Comparison of ENCODE assay signal across 13 mouse cellular contexts in the genomic region with DNA sequence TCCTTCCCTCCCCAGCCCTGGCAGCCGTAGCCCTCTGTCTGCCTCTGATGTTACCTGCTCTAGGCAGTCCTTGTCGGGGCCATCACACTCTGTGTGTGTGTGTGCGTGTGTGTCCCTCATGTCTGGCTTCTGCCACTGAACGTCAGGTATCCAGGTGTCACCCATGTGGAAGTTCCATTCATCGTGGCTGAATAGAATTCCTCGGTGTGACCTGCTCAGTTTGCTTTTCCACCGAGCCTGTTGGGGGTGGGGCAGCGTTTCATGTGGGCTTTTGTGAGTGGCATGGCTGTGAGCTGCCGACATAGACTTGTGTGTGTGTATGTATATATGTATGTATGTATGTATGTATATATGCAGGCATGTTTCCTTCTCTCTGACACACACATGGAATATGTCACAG. TPM values are rescaled to one million over a fixed set of nuclear protein-coding genes. Genes with fewer than 3 reads are reported as not detected.
DNase-seq lines count a peak whose midpoint lies in the region; ATAC-seq lines count a peak whose summit lies in the region.
"Had no signal": no experiment of that assay in that cellular context is flagged by ENCODE, and none has a peak within 500 bp of the region (broad histone marks: within the 10 kb centered on the region; RNA-seq: fewer than 3 reads in every experiment).

No protein-coding gene starts in this region.

- H3K4me2 ChIP-seq in hindbrain, embryonic 14.5 days (replicated peaks) = no peak overlapping the region
- H3K4me2 ChIP-seq in hindbrain, embryonic 11.5 days (replicated peaks; ENCODE audit: low read depth, low read length) = no peak overlapping the region
- no peak overlapping the region for H3K4me2 ChIP-seq in midbrain, embryonic 15.5 days
- H3K4me2 ChIP-seq in midbrain, embryonic 16.5 days (ENCODE audit: low read length) = no peak overlapping the region
- peak overlapping the region; percentile 39; the same call in 1 of the 2 replicates for H3K4me2 ChIP-seq in limb, embryonic 13.5 days (replicated peaks)
- H3K4me2 ChIP-seq: heart, embryonic 13.5 days; intestine, embryonic 15.5 days; liver, embryonic 13.5 days had no signal

- WGBS in hindbrain, embryonic 14.5 days = 63% methylated on average over 9 of the region's 9 CpGs
- 84% methylated on average over 9 of the region's 9 CpGs for WGBS in hindbrain, embryonic 11.5 days
- WGBS in midbrain, embryonic 15.5 days = 59% methylated on average over 9 of the region's 9 CpGs
- WGBS in midbrain, embryonic 16.5 days = 57% methylated on average over 9 of the region's 9 CpGs
- WGBS in limb, embryonic 13.5 days = 51% methylated on average over 9 of the region's 9 CpGs

- no peaks in the 10 kb centered on the region for H3K36me3 ChIP-seq in hindbrain, embryonic 14.5 days (replicated peaks; ENCODE audit: control insufficient read depth, insufficient read depth)
- H3K36me3 ChIP-seq in hindbrain, embryonic 11.5 days (ENCODE audit: control insufficient read depth, insufficient read depth, low read length) = no peaks in the 10 kb centered on the region
- H3K36me3 ChIP-seq in midbrain, embryonic 15.5 days (replicated peaks) = no peaks in the 10 kb centered on the region
- no peaks in the 10 kb centered on the region for H3K36me3 ChIP-seq in midbrain, embryonic 16.5 days (ENCODE audit: control insufficient read depth, insufficient read depth, low read length)
- H3K36me3 ChIP-seq in limb, embryonic 13.5 days = no peaks in the 10 kb centered on the region
- H3K36me3 ChIP-seq: heart, embryonic 13.5 days; intestine, embryonic 15.5 days; liver, embryonic 13.5 days had no signal

- H3K27me3 ChIP-seq in hindbrain, embryonic 14.5 days (ENCODE audit: control insufficient read depth, insufficient read depth, low read length) = no peaks in the 10 kb centered on the region
- H3K27me3 ChIP-seq in hindbrain, embryonic 11.5 days (ENCODE audit: control insufficient read depth, insufficient read depth, low read length) = peaks cover 3% of the 10 kb centered on the region; the same call in 1 of the 2 replicates
- no peaks in the 10 kb centered on the region for H3K27me3 ChIP-seq in midbrain, embryonic 15.5 days (replicated peaks)
- H3K27me3 ChIP-seq in midbrain, embryonic 16.5 days (ENCODE audit: control insufficient read depth, insufficient read depth, low read depth, low read length) = no peaks in the 10 kb centered on the region
- no peaks in the 10 kb centered on the region for H3K27me3 ChIP-seq in limb, embryonic 13.5 days
- H3K27me3 ChIP-seq: intestine, embryonic 15.5 days had no signal

- H3K9me3 ChIP-seq in hindbrain, embryonic 14.5 days (ENCODE audit: control insufficient read depth, low read length) = no peaks in the 10 kb centered on the region
- H3K9me3 ChIP-seq in hindbrain, embryonic 11.5 days (ENCODE audit: control insufficient read depth, low read length) = no peaks in the 10 kb centered on the region
- H3K9me3 ChIP-seq in midbrain, embryonic 15.5 days = no peaks in the 10 kb centered on the region
- H3K9me3 ChIP-seq in midbrain, embryonic 16.5 days (replicated peaks; ENCODE audit: control insufficient read depth, low read length, poor library complexity, severe bottlenecking) = no peaks in the 10 kb centered on the region
- no peaks in the 10 kb centered on the region for H3K9me3 ChIP-seq in limb, embryonic 13.5 days
- H3K9me3 ChIP-seq: heart, embryonic 13.5 days; intestine, embryonic 15.5 days; liver, embryonic 13.5 days had no signal

- H3K27ac ChIP-seq in hindbrain, embryonic 14.5 days = no peak overlapping the region
- H3K27ac ChIP-seq in hindbrain, embryonic 11.5 days (ENCODE audit: low read depth, low read length) = no peak overlapping the region
- H3K27ac ChIP-seq in midbrain, embryonic 15.5 days = peak overlapping the region; percentile 27; the same call in 1 of the 2 replicates
- H3K27ac ChIP-seq in midbrain, embryonic 16.5 days (ENCODE audit: low read length) = no peak overlapping the region
- H3K27ac ChIP-seq in limb, embryonic 13.5 days = peak overlapping the region; percentile 39; the same call in 1 of the 2 replicates

- DNase-seq in hindbrain, embryonic 14.5 days (ENCODE audit: low spot score) = no peak
- no peak for DNase-seq in hindbrain, embryonic 11.5 days (ENCODE audit: low spot score)
- DNase-seq in thymus, postnatal 25 days = peak; percentile 45
- DNase-seq: gastrocnemius, postnatal 25 days; liver, embryonic 13.5 days; retina, postnatal 1 day had no signal

- ATAC-seq in hindbrain, embryonic 14.5 days (ENCODE audit: low FRiP score) = no peak
- no peak for ATAC-seq in hindbrain, embryonic 11.5 days (ENCODE audit: low FRiP score)
- no peak for ATAC-seq in midbrain, embryonic 15.5 days (replicated peaks)
- ATAC-seq in midbrain, embryonic 16.5 days = no peak
- ATAC-seq in limb, embryonic 13.5 days (ENCODE audit: low FRiP score, low read depth) = no peak
- ATAC-seq in CD4-positive, CD25-positive, alpha-beta regulatory T cell, adult 4 months = no peak
- ATAC-seq: forebrain, embryonic 16.5 days had no signal

- H3K9ac ChIP-seq in hindbrain, embryonic 14.5 days = peak overlapping the region; percentile 12; the same call in 1 of the 2 replicates
- H3K9ac ChIP-seq in hindbrain, embryonic 11.5 days (ENCODE audit: low read depth, low read length) = no peak overlapping the region
- no peak overlapping the region for H3K9ac ChIP-seq in midbrain, embryonic 15.5 days
- H3K9ac ChIP-seq in midbrain, embryonic 16.5 days (ENCODE audit: low read depth, low read length) = no peak overlapping the region
- 0 out of 2 replicates have a peak overlapping the region, but pooled peaks have one; percentile 4 for H3K9ac ChIP-seq in limb, embryonic 13.5 days
- H3K9ac ChIP-seq: intestine, embryonic 15.5 days had no signal

- no peak overlapping the region for H3K4me3 ChIP-seq in hindbrain, embryonic 14.5 days (replicated peaks; ENCODE audit: low read length)
- H3K4me3 ChIP-seq in hindbrain, embryonic 11.5 days (ENCODE audit: low read depth, low read length) = no peak overlapping the region
- no peak overlapping the region for H3K4me3 ChIP-seq in midbrain, embryonic 15.5 days
- no peak overlapping the region for H3K4me3 ChIP-seq in midbrain, embryonic 16.5 days (ENCODE audit: low read depth, low read length)
- H3K4me3 ChIP-seq in limb, embryonic 13.5 days = no peak overlapping the region
- H3K4me3 ChIP-seq: heart, embryonic 13.5 days; intestine, embryonic 15.5 days; liver, embryonic 13.5 days had no signal

- H3K4me1 ChIP-seq in hindbrain, embryonic 14.5 days (replicated peaks; ENCODE audit: control insufficient read depth, insufficient read depth, low read length) = peaks cover 62% of the 10 kb centered on the region
- peaks cover 42% of the 10 kb centered on the region for H3K4me1 ChIP-seq in hindbrain, embryonic 11.5 days (replicated peaks; ENCODE audit: control insufficient read depth, insufficient read depth, low read length)
- peaks cover 67% of the 10 kb centered on the region for H3K4me1 ChIP-seq in midbrain, embryonic 15.5 days
- H3K4me1 ChIP-seq in midbrain, embryonic 16.5 days (ENCODE audit: control insufficient read depth, insufficient read depth, low read length) = peaks cover 67% of the 10 kb centered on the region
- H3K4me1 ChIP-seq in limb, embryonic 13.5 days = peaks cover 93% of the 10 kb centered on the region

RNA-seq across cellular contexts. Expression of a gene that starts 57.6 kb away (rescaled TPM):
- polyA plus RNA-seq in hindbrain, embryonic 14.5 days (2014; fragmentation: Nextera tagmentation; extraction: Ambion mirVana) = 18.8 and 23.9 TPM in 2 replicates
- 16.5 and 17.8 TPM in 2 replicates for polyA plus RNA-seq in hindbrain, embryonic 11.5 days (2014; fragmentation: Nextera tagmentation; extraction: Ambion mirVana)
- polyA plus RNA-seq in midbrain, embryonic 15.5 days (2015; fragmentation: Nextera tagmentation; extraction: Ambion mirVana) = 21.2 and 23.4 TPM in 2 replicates
- 13.3 and 17.6 TPM in 2 replicates for polyA plus RNA-seq in midbrain, embryonic 16.5 days (2015; fragmentation: Nextera tagmentation; extraction: Ambion mirVana)
- 6.9 and 7.1 TPM in 2 replicates for polyA plus RNA-seq in limb, embryonic 13.5 days (2015; fragmentation: Nextera tagmentation; extraction: Ambion mirVana)
- polyA plus RNA-seq in CD4-positive, CD25-positive, alpha-beta regulatory T cell, adult 4 months (2017; shearing (Covaris generic)) = 1 to 10 TPM; 2.2 to 4.2 TPM

Comparison
In these comparisons a context has a peak if more than half of its experiments do, and no peak if none do; other contexts are left out.
1. H3K27ac ChIP-seq: peak in midbrain, embryonic 15.5 days (single experiment) and limb, embryonic 13.5 days (single experiment); none in hindbrain, embryonic 14.5 days (single experiment), hindbrain, embryonic 11.5 days (single experiment) and midbrain, embryonic 16.5 days (single experiment).
2. H3K9ac ChIP-seq: peak in hindbrain, embryonic 14.5 days (single experiment) and limb, embryonic 13.5 days (single experiment); none in hindbrain, embryonic 11.5 days (single experiment), midbrain, embryonic 15.5 days (single experiment) and midbrain, embryonic 16.5 days (single experiment).